In the genomic region with DNA sequence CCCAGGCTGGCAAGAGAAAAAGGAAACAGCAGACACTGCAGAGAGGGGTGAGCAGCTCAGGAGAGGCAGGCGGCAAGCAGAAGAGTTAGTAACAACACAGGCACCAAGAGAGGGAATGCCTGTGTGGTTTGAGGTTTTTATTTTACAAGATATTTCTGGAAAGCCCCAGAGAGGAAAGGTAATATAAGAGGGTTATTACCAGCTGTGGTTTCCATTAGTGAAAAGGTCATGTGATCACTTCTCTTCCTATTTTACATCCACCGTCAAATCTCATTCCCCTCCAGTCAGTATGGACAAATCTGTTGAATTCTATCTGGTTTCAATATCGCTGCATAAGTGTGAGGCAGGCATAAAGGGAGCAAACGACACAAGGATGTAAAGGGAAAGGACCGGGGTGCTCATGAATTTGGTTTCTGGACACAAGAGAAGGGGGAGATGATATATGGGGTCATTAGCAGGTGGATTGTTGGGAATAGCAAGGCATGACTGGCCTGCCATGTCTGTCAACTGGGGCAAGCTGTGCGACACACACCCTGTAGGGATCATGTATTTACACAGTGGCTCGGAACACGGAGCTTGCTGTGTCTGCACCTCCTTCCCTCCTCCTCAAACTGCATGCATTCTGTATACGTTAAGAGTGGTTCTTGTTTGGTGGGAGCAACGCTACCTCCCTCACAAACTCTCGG, we compare ENCODE assay signal across 8 mouse cellular contexts. TPM values are rescaled to one million over a fixed set of nuclear protein-coding genes. Genes with fewer than 3 reads are reported as not detected.
DNase-seq lines count a peak whose midpoint lies in the region; ATAC-seq and TF ChIP-seq lines count a peak whose summit lies in the region.

No protein-coding gene starts in this region.

- no peak overlapping the region for H3K4me3 ChIP-seq in forebrain, embryonic 12.5 days (replicated peaks)
- no peak overlapping the region for H3K4me3 ChIP-seq in forebrain, embryonic 11.5 days (ENCODE audit: low read depth, low read length)
- H3K4me3 ChIP-seq in lung, embryonic 14.5 days (ENCODE audit: low read depth, low read length): no peak overlapping the region
- no peak overlapping the region for H3K4me3 ChIP-seq in hindbrain, embryonic 15.5 days
- no peak overlapping the region for H3K4me3 ChIP-seq in neural tube, embryonic 12.5 days

- H3K27me3 ChIP-seq in forebrain, embryonic 12.5 days: no peaks in the 10 kb centered on the region
- H3K27me3 ChIP-seq in forebrain, embryonic 11.5 days (ENCODE audit: control insufficient read depth, insufficient read depth, low read length): no peaks in the 10 kb centered on the region
- no peaks in the 10 kb centered on the region for H3K27me3 ChIP-seq in lung, embryonic 14.5 days (ENCODE audit: insufficient read depth, low read length)
- H3K27me3 ChIP-seq in hindbrain, embryonic 15.5 days: no peaks in the 10 kb centered on the region
- H3K27me3 ChIP-seq in neural tube, embryonic 12.5 days (replicated peaks): no peaks in the 10 kb centered on the region

- intact Hi-C loops in left cerebral cortex, postnatal 25 days (cut with DNase I): loop anchor here (1.0 to 2.0 kb wide), 2 partner anchors 79 to 468 kb away; no protein-coding TSS in a partner anchor

- no peaks in the 10 kb centered on the region for H3K36me3 ChIP-seq in forebrain, embryonic 12.5 days (replicated peaks)
- H3K36me3 ChIP-seq in forebrain, embryonic 11.5 days (ENCODE audit: control insufficient read depth, insufficient read depth, low read length): no peaks in the 10 kb centered on the region
- no peaks in the 10 kb centered on the region for H3K36me3 ChIP-seq in lung, embryonic 14.5 days (ENCODE audit: insufficient read depth)
- no peaks in the 10 kb centered on the region for H3K36me3 ChIP-seq in hindbrain, embryonic 15.5 days
- no peaks in the 10 kb centered on the region for H3K36me3 ChIP-seq in neural tube, embryonic 12.5 days

- no peaks in the 10 kb centered on the region for H3K4me1 ChIP-seq in forebrain, embryonic 12.5 days
- H3K4me1 ChIP-seq in forebrain, embryonic 11.5 days (replicated peaks; ENCODE audit: control insufficient read depth, insufficient read depth, low read length): no peaks in the 10 kb centered on the region
- no peaks in the 10 kb centered on the region for H3K4me1 ChIP-seq in lung, embryonic 14.5 days (ENCODE audit: insufficient read depth)
- 0 out of 2 replicates have a peak, but pooled peaks cover 3% of the 10 kb centered on the region for H3K4me1 ChIP-seq in hindbrain, embryonic 15.5 days (replicated peaks)
- H3K4me1 ChIP-seq in neural tube, embryonic 12.5 days: no peaks in the 10 kb centered on the region

- no peak for TF ChIP-seq CTCF in lung, embryonic 14.5 days (IDR thresholded peaks at IDR 0.05; ENCODE audit: low read depth)

- H3K4me2 ChIP-seq in forebrain, embryonic 12.5 days: no peak overlapping the region
- H3K4me2 ChIP-seq in forebrain, embryonic 11.5 days (ENCODE audit: low read depth, low read length, severe bottlenecking): no peak overlapping the region
- 0 out of 2 replicates have a peak overlapping the region, but pooled peaks have one; percentile 23 for H3K4me2 ChIP-seq in lung, embryonic 14.5 days
- no peak overlapping the region for H3K4me2 ChIP-seq in hindbrain, embryonic 15.5 days
- H3K4me2 ChIP-seq in neural tube, embryonic 12.5 days (replicated peaks): no peak overlapping the region

- H3K9me3 ChIP-seq in forebrain, embryonic 12.5 days: no peaks in the 10 kb centered on the region
- no peaks in the 10 kb centered on the region for H3K9me3 ChIP-seq in forebrain, embryonic 11.5 days (ENCODE audit: control insufficient read depth, low read length)
- no peaks in the 10 kb centered on the region for H3K9me3 ChIP-seq in lung, embryonic 14.5 days (ENCODE audit: low read depth, low read length)
- H3K9me3 ChIP-seq in hindbrain, embryonic 15.5 days: no peaks in the 10 kb centered on the region
- H3K9me3 ChIP-seq in neural tube, embryonic 12.5 days: no peaks in the 10 kb centered on the region

- peak; percentile 27; the same call in 1 of the 2 replicates for ATAC-seq in forebrain, embryonic 12.5 days (ENCODE audit: low FRiP score)
- no peak for ATAC-seq in forebrain, embryonic 11.5 days (replicated peaks; ENCODE audit: low FRiP score)
- 0 out of 2 replicates have a peak, but pooled peaks have one; percentile 8 for ATAC-seq in lung, embryonic 14.5 days (ENCODE audit: insufficient read depth)
- ATAC-seq in hindbrain, embryonic 15.5 days (ENCODE audit: low FRiP score, low read depth): peak; percentile 63
- ATAC-seq in neural tube, embryonic 12.5 days (ENCODE audit: low FRiP score, low read depth): peak; percentile 41; the same call in 1 of the 2 replicates

- DNase-seq in forebrain, embryonic 11.5 days (ENCODE audit: low spot score): no peak
- DNase-seq in lung, embryonic 14.5 days: no peak
- no peak for DNase-seq in lung, adult 18-20 months
- DNase-seq in left cerebral cortex, postnatal 25 days (ENCODE audit: low spot score in 2 of 2): no peak
- no peak for DNase-seq in adrenal gland, postnatal 10 days

- 73% methylated on average over 11 of the region's 11 CpGs for WGBS in forebrain, embryonic 12.5 days
- 70% methylated on average over 11 of the region's 11 CpGs for WGBS in forebrain, embryonic 11.5 days
- WGBS in lung, embryonic 14.5 days: 63% methylated on average over 11 of the region's 11 CpGs
- WGBS in hindbrain, embryonic 15.5 days: 61% methylated on average over 11 of the region's 11 CpGs
- 68% methylated on average over 11 of the region's 11 CpGs for WGBS in neural tube, embryonic 12.5 days

- no peak overlapping the region for H3K27ac ChIP-seq in forebrain, embryonic 12.5 days
- no peak overlapping the region for H3K27ac ChIP-seq in forebrain, embryonic 11.5 days (ENCODE audit: low read depth, low read length)
- no peak overlapping the region for H3K27ac ChIP-seq in lung, embryonic 14.5 days (ENCODE audit: low read depth)
- no peak overlapping the region for H3K27ac ChIP-seq in hindbrain, embryonic 15.5 days (replicated peaks)
- no peak overlapping the region for H3K27ac ChIP-seq in neural tube, embryonic 12.5 days

- H3K9ac ChIP-seq in forebrain, embryonic 12.5 days: no peak overlapping the region
- H3K9ac ChIP-seq in forebrain, embryonic 11.5 days (ENCODE audit: low read length): no peak overlapping the region
- H3K9ac ChIP-seq in lung, embryonic 14.5 days: no peak overlapping the region
- no peak overlapping the region for H3K9ac ChIP-seq in hindbrain, embryonic 15.5 days
- no peak overlapping the region for H3K9ac ChIP-seq in neural tube, embryonic 12.5 days

RNA-seq across cellular contexts. Expression of gene Akr1b3, which starts 24.9 kb away (rescaled TPM):
- polyA plus RNA-seq in forebrain, embryonic 12.5 days (2016; fragmentation: Nextera tagmentation; extraction: Ambion mirVana): 135 and 136 TPM in 2 replicates
- 180 and 186 TPM in 2 replicates for polyA plus RNA-seq in forebrain, embryonic 11.5 days (2014; fragmentation: Nextera tagmentation; extraction: Ambion mirVana)
- polyA plus RNA-seq in lung, embryonic 14.5 days (2014; fragmentation: Nextera tagmentation; extraction: Ambion mirVana): 165 and 170 TPM in 2 replicates
- 119 and 127 TPM in 2 replicates for polyA plus RNA-seq in hindbrain, embryonic 15.5 days (2015; fragmentation: Nextera tagmentation; extraction: Ambion mirVana)
- polyA plus RNA-seq in neural tube, embryonic 12.5 days (2016; fragmentation: Nextera tagmentation; extraction: Ambion mirVana): 132 and 141 TPM in 2 replicates
- 10 to 100 TPM; 42.2 to 45.5 TPM for total RNA-seq in left cerebral cortex, postnatal 25 days (2021)
- 100 to 1,000 TPM; 136 to 140 TPM for total RNA-seq in adrenal gland, postnatal 10 days (2021)
